Mouse (Mus musculus) heart, postnatal 36 days (tissue): ENCODE data around the gene Slit3. TPM values are rescaled to one million over a fixed set of nuclear protein-coding genes. Genes with fewer than 3 reads are reported as not detected.

Experiments used
- DNase-seq, 2 experiments: peaks; one replicate each; pipeline ENCODE4 v3.0.0; 2021 to 2022
- intact Hi-C: fragments of 180-260 bp; cut with DNase I; formaldehyde crosslinking; loops from one replicate; pipeline ENCODE4 v1.15.1; 2025
- total RNA-seq, 2 experiments: library from RNA; stranded (reverse); gene quantifications; 2 replicates each; pipeline ENCODE4 v1.2.3; 2021

Slit3 gene
- total RNA-seq, 2 experiments from 2014 or later = 12.0 to 13.1 TPM

- intact Hi-C loops = no loop called here
- no peak for DNase-seq
These were observed 370.7 kb downstream of the Slit3 start for GRCm38 (mm10) chr11:35491701-35492100.

DNA sequence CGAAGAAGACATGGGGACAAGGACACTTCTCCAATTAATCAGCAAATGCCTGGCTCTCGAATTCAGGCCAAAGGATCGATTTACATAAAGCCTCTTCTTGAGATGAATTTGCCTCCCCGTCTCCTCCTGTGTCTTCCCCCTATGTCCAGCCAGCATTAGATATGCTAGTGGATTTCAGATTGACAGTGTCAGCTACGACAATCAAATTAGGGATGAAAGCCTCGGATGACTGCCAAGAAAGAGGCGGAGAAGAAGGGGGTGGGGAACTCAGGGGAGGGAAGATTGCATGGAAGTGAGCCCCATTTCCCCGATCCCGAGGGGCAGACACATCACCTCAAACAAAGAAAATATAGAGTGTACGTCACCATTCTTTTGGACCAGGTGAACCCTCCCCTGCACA, 375.9 kb downstream of the Slit3 start:
- intact Hi-C loops = no loop called here

DNA sequence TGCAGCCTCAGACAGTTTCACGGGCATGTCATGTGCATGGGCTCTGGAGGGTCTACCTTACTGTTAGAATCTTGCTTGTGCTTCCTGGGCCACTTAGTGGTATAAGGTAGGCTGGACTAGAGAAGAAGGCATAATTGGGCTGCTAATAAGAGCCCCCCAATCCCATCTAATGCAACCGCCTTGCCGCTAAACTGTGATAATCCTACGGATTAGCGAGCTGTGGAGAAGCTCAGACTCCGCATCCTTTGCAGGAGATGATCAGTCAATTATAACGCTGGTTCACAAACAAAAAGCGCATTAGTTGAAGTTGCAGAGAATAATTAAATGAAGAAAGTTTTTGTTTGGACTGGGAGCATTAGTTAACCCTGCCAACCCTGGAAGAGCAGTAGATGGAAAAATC, 376.9 kb downstream of the Slit3 start:
- intact Hi-C loops = no loop called here
- DNase-seq = no peak

More for the DNA sequence above, 375.9 kb downstream of the Slit3 start:
- DNase-seq = no peak

DNA sequence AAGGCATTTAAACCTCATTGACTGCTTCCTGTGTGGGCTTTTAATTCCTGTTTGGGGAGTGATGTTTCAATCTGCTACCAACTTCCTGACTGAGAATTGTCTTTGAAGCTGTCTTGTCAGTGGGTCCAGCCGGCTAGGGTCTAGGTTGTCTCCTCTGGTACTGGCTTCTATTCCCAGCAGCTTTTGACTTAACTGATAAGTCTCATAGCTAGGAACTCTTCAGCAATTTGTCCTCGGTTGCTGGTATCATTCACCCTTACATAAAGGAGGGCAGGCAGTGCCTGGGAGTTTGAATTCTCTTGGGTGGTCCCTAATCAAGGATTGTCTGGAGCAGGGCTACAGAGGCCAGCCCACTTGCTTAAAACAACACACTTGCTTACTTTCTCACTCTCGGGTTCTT, 381.1 kb downstream of the Slit3 start:
- intact Hi-C loops = no loop called here
- no peak for DNase-seq

DNA sequence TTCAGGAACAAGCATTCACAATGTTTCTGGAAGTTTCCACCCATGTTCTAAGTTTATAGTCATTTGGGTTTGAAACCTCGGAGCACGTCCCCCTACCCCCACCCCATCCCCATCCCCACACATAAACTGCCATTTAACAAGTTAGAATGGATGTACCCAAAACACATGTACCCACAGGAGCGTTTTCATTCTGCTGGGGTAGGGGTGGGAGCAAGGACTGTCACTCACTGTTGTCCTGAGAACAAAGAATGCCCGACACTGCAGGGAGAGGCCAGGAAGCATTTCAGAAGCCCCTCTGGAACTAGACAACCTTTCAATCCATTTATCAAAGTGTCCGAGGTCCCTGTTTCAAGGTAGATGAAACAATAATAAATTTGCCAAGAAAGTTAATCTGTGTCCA, 383.0 kb downstream of the Slit3 start:
- intact Hi-C loops = no loop called here
- DNase-seq = no peak

GRCm38 (mm10) chr11:35504916-35505315, 383.9 kb downstream of the Slit3 start:
- no peak for DNase-seq
- intact Hi-C loops = no loop called here

DNA sequence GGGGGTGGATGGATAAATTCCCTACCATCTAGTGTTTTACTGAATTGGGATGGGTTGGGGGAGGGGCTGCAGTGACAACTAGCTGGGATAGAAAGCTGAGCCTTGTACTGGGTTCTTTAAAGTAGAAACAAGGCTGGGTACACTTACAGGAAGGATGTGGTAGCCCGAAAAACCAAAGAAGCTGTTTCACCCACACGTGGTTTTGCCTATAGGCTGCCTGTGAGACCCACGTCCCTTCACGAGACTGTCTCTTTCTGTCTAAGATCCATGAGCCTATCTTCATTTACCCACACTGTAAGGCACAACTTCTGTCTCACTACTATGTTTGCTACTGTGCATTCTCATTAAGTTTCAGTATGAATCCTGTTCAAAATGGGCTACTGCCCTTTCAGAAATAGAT, 384.3 kb downstream of the Slit3 start:
- intact Hi-C loops = no loop called here
- DNase-seq = no peak

GRCm38 (mm10) chr11:35505817-35506216, 384.8 kb downstream of the Slit3 start:
- intact Hi-C loops = no loop called here
- DNase-seq = no peak

DNA sequence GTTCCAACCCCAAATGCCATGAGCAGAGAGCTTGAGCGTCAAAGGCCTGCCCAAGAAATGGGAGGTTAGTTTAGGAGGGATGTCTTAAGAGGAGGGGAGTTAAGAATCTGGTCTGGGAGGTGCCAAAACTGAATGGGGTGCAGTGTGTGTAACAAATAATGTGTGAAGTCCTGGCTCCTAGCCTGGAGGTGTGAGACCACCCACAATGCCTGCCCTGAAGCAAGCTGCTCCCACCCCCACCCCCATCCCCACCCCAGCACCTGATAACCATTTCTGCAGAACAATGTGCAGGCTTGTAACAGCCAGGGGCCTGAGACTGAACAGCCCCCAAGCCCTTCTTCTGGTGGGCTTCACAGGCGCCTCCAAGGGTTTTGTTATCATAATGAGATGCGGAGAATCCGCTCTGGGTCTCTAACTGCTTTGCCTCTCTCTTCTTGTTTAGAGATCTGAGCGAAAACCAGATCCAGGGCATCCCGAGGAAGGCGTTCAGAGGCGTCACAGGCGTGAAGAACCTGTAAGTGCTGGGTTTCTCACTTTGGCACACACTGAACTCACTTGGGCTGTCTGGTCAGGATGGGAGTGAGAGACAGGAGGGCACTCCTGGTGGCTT, 386.9 kb downstream of the Slit3 start:
- intact Hi-C loops = no loop called here

DNA sequence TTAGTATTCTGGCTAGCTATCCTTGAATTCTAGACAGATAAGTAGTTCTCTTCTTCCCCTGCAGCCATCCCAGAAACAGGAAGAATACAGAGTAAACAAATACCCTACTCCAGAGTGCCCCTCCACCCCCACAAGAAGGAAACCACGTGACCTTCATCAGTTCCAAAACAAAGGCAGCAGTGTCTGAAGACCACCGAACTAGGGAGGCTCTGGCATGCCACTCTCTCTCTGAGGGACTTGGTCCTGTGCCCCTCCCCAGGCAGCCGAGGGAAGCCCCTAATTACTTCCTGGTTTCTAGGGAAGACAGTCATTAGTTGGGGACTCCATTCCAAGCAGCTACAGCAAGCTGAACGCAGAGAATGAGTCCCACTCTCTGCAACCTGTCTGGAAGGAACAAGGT, 391.7 kb downstream of the Slit3 start:
- no peak for DNase-seq
- intact Hi-C loops = no loop called here

More for the DNA sequence above, 386.9 kb downstream of the Slit3 start:
- DNase-seq = no peak

GRCm38 (mm10) chr11:35513343-35513742, 392.3 kb downstream of the Slit3 start:
- no peak for DNase-seq
- intact Hi-C loops = no loop called here

GRCm38 (mm10) chr11:35522802-35523452, 401.9 kb downstream of the Slit3 start:
- intact Hi-C loops = no loop called here
- DNase-seq = no peak

GRCm38 (mm10) chr11:35523773-35524172, 402.7 kb downstream of the Slit3 start:
- intact Hi-C loops = no loop called here
- no peak for DNase-seq

GRCm38 (mm10) chr11:35526219-35526762, 405.3 kb downstream of the Slit3 start:
- no peak for DNase-seq
- intact Hi-C loops = no loop called here

DNA sequence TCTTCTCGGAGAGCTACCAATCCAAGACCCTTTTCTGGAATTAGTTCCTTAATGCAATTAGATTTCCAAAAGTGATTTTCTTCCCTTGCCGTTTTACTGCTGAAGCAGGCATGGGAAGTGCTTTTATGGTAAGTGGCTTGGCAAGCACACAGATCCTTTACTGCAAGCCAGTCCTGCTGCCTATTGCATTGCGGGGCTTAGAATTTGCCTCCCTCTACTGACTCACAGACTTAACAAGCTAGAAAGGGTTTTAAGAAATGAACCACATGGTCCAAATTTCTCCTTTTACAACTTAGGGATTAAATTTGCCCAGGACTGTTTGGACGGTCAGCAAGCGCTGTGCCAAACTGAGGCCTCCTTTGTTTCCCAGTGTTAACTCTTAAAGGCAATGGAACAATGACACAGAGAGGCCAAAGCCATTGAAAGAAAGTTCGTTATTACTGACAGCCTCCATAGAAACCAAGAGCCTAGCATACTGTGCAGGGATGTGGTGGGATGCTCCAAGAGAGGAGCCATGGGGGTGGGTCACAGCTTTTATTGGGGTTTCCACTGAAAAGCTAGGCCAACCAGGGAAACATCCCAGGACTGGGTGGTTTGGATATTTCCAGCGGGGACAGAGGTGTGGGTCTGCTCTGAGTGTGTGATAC, 406.9 kb downstream of the Slit3 start:
- no peak for DNase-seq
- intact Hi-C loops = no loop called here

- DNase-seq = no peak
- intact Hi-C loops = no loop called here
These were observed 414.0 kb downstream of the Slit3 start for GRCm38 (mm10) chr11:35535027-35535426.

DNA sequence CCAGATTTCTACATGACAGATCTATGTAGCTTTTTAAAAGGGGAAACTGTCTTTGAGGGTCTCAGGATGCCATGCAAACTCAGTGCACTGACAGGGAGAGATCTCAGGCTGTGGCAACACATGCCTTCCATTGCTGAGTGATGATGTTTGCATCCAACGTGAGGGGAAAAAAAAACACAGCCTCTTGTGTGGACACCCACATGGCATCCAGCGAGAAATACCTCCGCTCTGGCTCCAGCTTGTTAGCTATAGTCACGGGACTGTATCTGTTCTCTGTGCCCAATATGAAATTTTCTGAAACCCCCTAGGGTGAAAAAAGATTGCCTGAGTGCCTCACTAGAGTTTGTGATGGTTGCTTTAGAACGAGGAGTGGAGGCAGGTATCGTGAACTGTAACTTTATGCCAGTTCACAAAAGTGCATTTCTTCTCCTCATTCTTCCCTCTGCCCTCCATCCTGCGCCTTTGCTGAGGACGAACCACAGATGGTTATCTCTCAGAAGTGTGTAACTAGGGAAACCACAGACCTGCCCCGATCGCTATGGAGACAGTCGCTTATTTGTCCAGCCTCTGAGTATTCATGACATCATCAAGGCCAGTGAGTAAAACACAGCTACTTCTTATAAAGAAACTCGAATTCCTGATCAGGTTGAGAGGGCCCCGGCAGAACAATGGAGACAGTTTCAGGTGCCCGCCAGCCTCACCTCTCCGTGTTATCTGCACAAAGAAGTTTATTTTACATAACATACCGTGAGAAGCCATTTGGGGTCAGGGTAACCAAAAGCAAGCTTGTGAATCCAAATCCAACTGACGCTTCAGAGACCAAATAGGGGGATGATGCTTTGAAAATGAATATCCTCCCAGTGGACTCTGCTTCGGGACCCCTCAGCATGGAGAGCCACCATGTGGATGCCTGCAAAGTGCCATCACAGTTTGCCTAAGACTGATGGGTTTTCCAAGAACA, 416.4 kb downstream of the Slit3 start:
- intact Hi-C loops = no loop called here
- DNase-seq = no peak

- intact Hi-C loops = no loop called here
- DNase-seq = no peak
These were observed 421.7 kb downstream of the Slit3 start for GRCm38 (mm10) chr11:35542731-35543130.

GRCm38 (mm10) chr11:35544112-35545064, 423.4 kb downstream of the Slit3 start:
- DNase-seq = no peak
- intact Hi-C loops = no loop called here
